In the genomic region with DNA sequence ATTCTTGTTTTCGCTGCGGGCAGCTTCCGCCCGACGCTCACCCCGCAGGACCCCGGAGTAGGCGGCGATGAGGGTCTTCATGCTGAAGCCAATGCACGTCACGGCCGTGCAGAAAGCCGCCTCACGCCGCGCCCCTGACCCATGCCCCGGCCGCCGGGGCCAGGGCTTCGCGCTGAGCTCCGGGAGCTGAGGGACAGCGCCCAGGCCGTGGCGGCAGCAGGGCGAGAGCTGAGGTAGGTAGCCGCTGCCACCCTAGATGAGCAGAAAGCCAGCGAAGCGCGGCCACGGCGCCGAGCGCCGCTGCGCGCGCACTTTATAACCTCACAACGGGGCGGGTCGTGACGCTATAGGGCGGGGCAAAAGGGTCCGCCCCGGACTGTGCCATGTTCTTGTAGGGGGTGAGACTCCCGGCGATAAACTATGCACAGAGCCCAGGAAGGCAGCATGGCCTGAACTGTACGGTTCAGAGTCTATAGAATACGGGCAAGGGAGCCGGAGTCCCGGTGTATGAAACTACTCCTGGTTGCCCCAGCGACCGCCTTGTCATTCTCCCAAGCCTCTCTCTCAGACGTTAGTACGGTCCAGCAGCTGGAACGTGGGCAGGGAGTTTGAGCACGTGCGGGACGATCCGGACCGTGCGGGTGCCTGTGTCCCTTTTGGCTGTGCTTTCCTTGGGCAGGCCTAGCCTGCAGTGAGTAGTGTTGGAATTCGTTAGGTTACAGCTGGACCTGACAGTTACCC, we compare ENCODE assay signal across 8 mouse cellular contexts. TPM values are rescaled to one million over a fixed set of nuclear protein-coding genes. Genes with fewer than 3 reads are reported as not detected.
A peak's percentile ranks its signal among the peaks of the same experiment; 100 is the strongest.
DNase-seq lines count a peak whose midpoint lies in the region; ATAC-seq and TF ChIP-seq lines count a peak whose summit lies in the region.

Gene Dgat2 (minus strand): TSS at position 288 of the 741 bp plus-strand sequence.

- CTCF ChIA-PET in Patski (lab: Charles Lee): interaction anchor here (1.1 to 1.5 kb wide), 3 partner anchors 29 to 67 kb away, joined by 3 to 4 read pairs (median 3); no protein-coding TSS in a partner anchor

- WGBS in hindbrain, embryonic 14.5 days: under 1% methylated on average over 63 of the region's 63 CpGs

- POLR2A ChIA-PET in Patski (lab: Charles Lee): interaction anchor here (0.7 kb wide), 1 partner anchor 13 kb away, joined by 3 read pairs; no protein-coding TSS in a partner anchor

- 0 out of 2 replicates have a peak, but pooled peaks cover 4% of the 10 kb centered on the region for H3K4me1 ChIP-seq in hindbrain, embryonic 14.5 days (replicated peaks; ENCODE audit: control insufficient read depth, insufficient read depth, low read length)

- in situ Hi-C loops in Patski (cut with MboI; ENCODE audit: low pct_unique_long_range_greater_than_20kb): no loop called here

- H3K9me3 ChIP-seq in hindbrain, embryonic 14.5 days (ENCODE audit: control insufficient read depth, low read length): no peaks in the 10 kb centered on the region

- peak within 1 kb of the TSS; percentile 86 for H3K27ac ChIP-seq in hindbrain, embryonic 14.5 days

- peak within 1 kb of the TSS; percentile 79 for H3K4me2 ChIP-seq in hindbrain, embryonic 14.5 days (replicated peaks)

- no peaks in the 10 kb centered on the region for H3K36me3 ChIP-seq in hindbrain, embryonic 14.5 days (replicated peaks; ENCODE audit: control insufficient read depth, insufficient read depth)

- peak; percentile 75 for ATAC-seq in Patski
- ATAC-seq in hindbrain, embryonic 14.5 days (ENCODE audit: low FRiP score): peak; percentile 95

- peaks cover 8% of the 10 kb centered on the region for H3K27me3 ChIP-seq in Patski
- H3K27me3 ChIP-seq in hindbrain, embryonic 14.5 days (ENCODE audit: control insufficient read depth, insufficient read depth, low read length): 0 out of 2 replicates have a peak, but pooled peaks cover 8% of the 10 kb centered on the region

- peak within 1 kb of the TSS; percentile 76 for H3K9ac ChIP-seq in hindbrain, embryonic 14.5 days

- peak; percentile 75 for DNase-seq in Patski (ENCODE audit: low read depth, low spot score)
- peak; percentile 96 to 97 for DNase-seq in cerebellum, postnatal 14 days
- DNase-seq in frontal cortex, postnatal 25 days (ENCODE audit: low spot score in 2 of 2): peak; percentile 88 to 92
- DNase-seq in hindbrain, embryonic 14.5 days (ENCODE audit: low spot score): peak; percentile 93
- DNase-seq in layer of hippocampus, postnatal 36 days: peak; percentile 90 to 92
- peak; percentile 91 for DNase-seq in lung, postnatal 36 days
- peak; percentile 94 for DNase-seq in retina, postnatal 1 day
- DNase-seq in urinary bladder, adult 18-20 months (ENCODE audit: low spot score in 2 of 2): peak; percentile 84 to 94

- H3K4me3 ChIP-seq in hindbrain, embryonic 14.5 days (replicated peaks; ENCODE audit: low read length): peak within 1 kb of the TSS; percentile 68

- no peak for TF ChIP-seq CTCF in Patski (IDR thresholded peaks at IDR 0.05)

RNA-seq across cellular contexts. Expression of gene Dgat2, which starts in this region (rescaled TPM):
- 3.7 TPM for polyA plus RNA-seq in Patski (2021)
- 17.3 and 18.4 TPM in 2 replicates for polyA plus RNA-seq in hindbrain, embryonic 14.5 days (2014; fragmentation: Nextera tagmentation; extraction: Ambion mirVana)
- total RNA-seq in layer of hippocampus, postnatal 36 days (2021): 100 to 1,000 TPM in 1 of 2 experiments, 10 to 100 TPM in 1; 94.3 to 106 TPM

Comparison
In these comparisons a context has a peak if more than half of its experiments do, and no peak if none do; other contexts are left out.
1. Peak in every context shown above with its lines: DNase-seq, ATAC-seq, H3K4me3 ChIP-seq and H3K27ac ChIP-seq.